ENCODE assay signal across 11 mouse cellular contexts in the genomic region with DNA sequence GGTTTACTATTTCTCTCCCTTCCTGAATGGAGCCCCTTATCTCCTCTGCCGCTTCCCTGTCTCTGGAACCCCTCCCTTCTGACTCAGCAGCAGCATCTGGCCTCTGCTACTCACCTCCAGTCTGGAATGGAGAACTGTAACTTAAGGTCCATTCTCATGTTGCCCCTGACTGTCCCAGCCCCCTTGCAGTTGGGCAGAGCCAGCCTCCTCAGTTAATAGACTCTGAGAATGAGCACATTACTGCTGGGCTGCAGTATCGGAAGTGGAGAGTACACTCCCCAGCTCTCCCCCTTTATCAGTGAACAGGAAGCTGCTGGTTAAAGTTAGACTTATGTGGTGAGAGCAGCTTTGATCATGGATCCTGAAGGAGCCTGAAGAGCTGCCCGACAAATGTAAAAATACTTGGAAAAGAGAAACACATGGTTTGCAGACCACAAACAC. TPM values are rescaled to one million over a fixed set of nuclear protein-coding genes. Genes with fewer than 3 reads are reported as not detected.
DNase-seq lines count a peak whose midpoint lies in the region; ATAC-seq and TF ChIP-seq lines count a peak whose summit lies in the region.
"Had no signal": no experiment of that assay in that cellular context is flagged by ENCODE, and none has a peak within 500 bp of the region (broad histone marks: within the 10 kb centered on the region; RNA-seq: fewer than 3 reads in every experiment).

No protein-coding gene starts in this region.

- TF ChIP-seq EP300 in liver, embryonic 14.5 days (IDR thresholded peaks at IDR 0.05; ENCODE audit: low read depth): no peak

- peak overlapping the region; percentile 62 for H3K9ac ChIP-seq in liver, embryonic 14.5 days (replicated peaks)
- H3K9ac ChIP-seq: forebrain, postnatal 0 days had no signal

- no peak for TF ChIP-seq CTCF in thymus, adult 2 months (IDR thresholded peaks at IDR 0.05; ENCODE audit: borderline replicate concordance, control insufficient read depth, extremely low read depth, insufficient read depth, low read length, poor library complexity)
- TF ChIP-seq CTCF in liver, embryonic 14.5 days (IDR thresholded peaks at IDR 0.05; ENCODE audit: low read depth): no peak

- H3K4me2 ChIP-seq in liver, embryonic 14.5 days (ENCODE audit: low read depth): peak overlapping the region; percentile 63

- 16% methylated on average over 3 of the region's 3 CpGs for WGBS in thymus, adult 2 months
- WGBS in liver, embryonic 14.5 days (ENCODE audit: insufficient replicate concordance): 5% methylated on average over 3 of the region's 3 CpGs

- H3K27ac ChIP-seq in thymus, adult 2 months (ENCODE audit: control insufficient read depth, insufficient read depth, low read length): no peak overlapping the region; the same call in 1 of the 2 replicates
- H3K27ac ChIP-seq in liver, embryonic 14.5 days: peak overlapping the region; percentile 76
- H3K27ac ChIP-seq: hindbrain, postnatal 0 days had no signal

- DNase-seq in heart, adult 11 months: peak; percentile 86
- no peak for DNase-seq in heart, postnatal 14 days
- DNase-seq in thymus, adult 2 months: peak; percentile 20
- no peak for DNase-seq in thymus, postnatal 14 days
- peak in 1 of 3 experiments; percentile 47 for DNase-seq in liver, embryonic 14.5 days (ENCODE audit: low read depth in 3 of 3, low spot score in 3 of 3)
- no peak for DNase-seq in adrenal gland, postnatal 25 days
- no peak for DNase-seq in kidney, postnatal 10 days
- no peak for DNase-seq in ovary, postnatal 36 days (ENCODE audit: low spot score)
- DNase-seq: forebrain, postnatal 0 days; thymus, postnatal 4 days had no signal

- H3K27me3 ChIP-seq in thymus, adult 2 months (ENCODE audit: control insufficient read depth, insufficient read depth, low read length): no peaks in the 10 kb centered on the region
- H3K27me3 ChIP-seq in liver, embryonic 14.5 days (ENCODE audit: control insufficient read depth, insufficient read depth, low read length): no peaks in the 10 kb centered on the region

- H3K4me3 ChIP-seq in thymus, adult 2 months (ENCODE audit: control insufficient read depth, insufficient read depth, low read length): no peak overlapping the region
- peak overlapping the region; percentile 15 to 17; a peak in 1 of 4 replicates for H3K4me3 ChIP-seq in liver, embryonic 14.5 days (ENCODE audit: insufficient read depth in 1 of 2, low read depth in 2 of 2, low read length in 2 of 2)

- H3K4me1 ChIP-seq in thymus, adult 2 months (replicated peaks; ENCODE audit: control insufficient read depth, insufficient read depth, low read length): peaks cover 21% of the 10 kb centered on the region
- peaks cover 18 to 31% of the 10 kb centered on the region in 2 experiments for H3K4me1 ChIP-seq in liver, embryonic 14.5 days (replicated peaks; ENCODE audit: control insufficient read depth in 2 of 2, insufficient read depth in 2 of 2, low read length in 1 of 2)

- no peaks in the 10 kb centered on the region for H3K36me3 ChIP-seq in thymus, adult 2 months (ENCODE audit: control insufficient read depth, insufficient read depth, low read length)
- H3K36me3 ChIP-seq in liver, embryonic 14.5 days (replicated peaks; ENCODE audit: control insufficient read depth, insufficient read depth, low read depth): no peaks in the 10 kb centered on the region

- H3K9me3 ChIP-seq in liver, embryonic 14.5 days (ENCODE audit: control insufficient read depth, low read length): no peaks in the 10 kb centered on the region

- peak; percentile 77 for ATAC-seq in liver, embryonic 14.5 days (ENCODE audit: insufficient read depth)
- ATAC-seq: forebrain, postnatal 0 days; hindbrain, postnatal 0 days had no signal

- no peak for TF ChIP-seq POLR2A in thymus, adult 2 months (IDR thresholded peaks at IDR 0.05; ENCODE audit: control insufficient read depth, extremely low read depth, insufficient read depth, low read length, poor library complexity)

- intact Hi-C loops in heart, postnatal 14 days (cut with DNase I): no loop called here

RNA-seq across cellular contexts. Expression of gene Herpud1, which starts 10.7 kb away (rescaled TPM):
- total RNA-seq in heart, postnatal 14 days (2021): 100 to 1,000 TPM; 168 to 178 TPM
- 198 and 218 TPM in 2 replicates for polyA plus RNA-seq in thymus, adult 2 months (2012; rRNA removed)
- polyA plus RNA-seq in liver, embryonic 14.5 days (2012; rRNA removed): 41.8 and 46.7 TPM in 2 replicates
- polyA plus RNA-seq in liver, embryonic 14.5 days (2014; fragmentation: Nextera tagmentation; extraction: Ambion mirVana): 83.2 and 86.5 TPM in 2 replicates
- 98.9 and 118 TPM in 2 replicates for total RNA-seq in adrenal gland, postnatal 25 days (2021)

RNA-seq across cellular contexts. Expression of gene Slc12a3, which starts 46.6 kb away (rescaled TPM):
- total RNA-seq in heart, postnatal 14 days (2021): under 1 TPM; 0.22 to 0.88 TPM
- polyA plus RNA-seq in thymus, adult 2 months (2012; rRNA removed): 1.3 TPM in 2 replicates
- polyA plus RNA-seq in liver, embryonic 14.5 days (2012; rRNA removed): 0.01 TPM in 1 of 2 replicates, not detected in the other
- 0.11 TPM in 1 of 2 replicates, not detected in the other for polyA plus RNA-seq in liver, embryonic 14.5 days (2014; fragmentation: Nextera tagmentation; extraction: Ambion mirVana)
- 0.09 and 0.29 TPM in 2 replicates for total RNA-seq in adrenal gland, postnatal 25 days (2021)

RNA-seq across cellular contexts. Expression of gene Nlrc5, which starts 58.6 kb away (rescaled TPM):
- total RNA-seq in heart, postnatal 14 days (2021): 1 to 10 TPM in 1 of 2 experiments, under 1 TPM in 1; 0.22 to 1.4 TPM
- polyA plus RNA-seq in thymus, adult 2 months (2012; rRNA removed): 56.8 and 57.5 TPM in 2 replicates
- 0.10 and 0.22 TPM in 2 replicates for polyA plus RNA-seq in liver, embryonic 14.5 days (2012; rRNA removed)
- polyA plus RNA-seq in liver, embryonic 14.5 days (2014; fragmentation: Nextera tagmentation; extraction: Ambion mirVana): 0.09 and 0.18 TPM in 2 replicates
- total RNA-seq in adrenal gland, postnatal 25 days (2021): 2.9 and 3.8 TPM in 2 replicates

Comparison
In these comparisons a context has a peak if more than half of its experiments do, and no peak if none do; other contexts are left out.
1. DNase-seq: peak in heart, adult 11 months (single experiment) and thymus, adult 2 months (single experiment); none in heart, postnatal 14 days (0 of 2), thymus, postnatal 14 days (single experiment), adrenal gland, postnatal 25 days (single experiment), kidney, postnatal 10 days (single experiment) and ovary, postnatal 36 days (single experiment).